22 mouse cellular contexts compared by ENCODE assay signal in the genomic region with DNA sequence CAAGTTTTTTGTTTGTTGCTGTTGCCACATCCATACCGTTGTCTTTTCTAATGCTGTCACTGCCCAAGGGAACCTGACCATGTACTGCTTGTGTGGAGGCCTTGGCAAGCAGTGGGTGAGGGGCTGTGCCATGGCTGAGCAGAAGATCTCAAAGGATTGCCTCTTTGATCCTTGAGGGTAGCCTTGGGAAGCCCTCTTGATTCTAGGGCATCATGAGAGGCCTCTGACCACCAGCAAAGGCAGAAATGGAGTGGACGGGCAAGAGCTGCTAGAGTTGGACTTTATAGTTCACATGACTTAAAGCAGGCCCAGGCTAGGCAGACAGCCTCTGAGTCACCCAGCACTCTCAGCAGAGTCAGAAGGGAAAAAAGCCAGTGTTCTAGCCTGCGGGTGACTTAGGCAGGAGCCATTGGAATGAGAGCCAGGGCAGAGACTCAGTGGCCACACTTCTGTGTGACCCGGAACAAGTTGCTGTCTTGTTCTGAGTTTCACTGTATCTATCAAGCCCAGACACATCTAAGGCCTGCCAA. TPM values are rescaled to one million over a fixed set of nuclear protein-coding genes. Genes with fewer than 3 reads are reported as not detected.
A peak's percentile ranks its signal among the peaks of the same experiment; 100 is the strongest.
DNase-seq lines count a peak whose midpoint lies in the region; ATAC-seq lines count a peak whose summit lies in the region.
"Had no signal": no experiment of that assay in that cellular context is flagged by ENCODE, and none has a peak within 500 bp of the region (broad histone marks: within the 10 kb centered on the region; RNA-seq: fewer than 3 reads in every experiment).

No protein-coding gene starts in this region.

- DNase-seq in adrenal gland, adult (ENCODE audit: inconsistent age in 2 of 2, low spot score in 1 of 2), result peak; percentile 63 to 79
- no peak for DNase-seq in adrenal gland, postnatal 10 days
- DNase-seq in heart, adult 11 months, result peak; percentile 75
- DNase-seq in 3134 (ENCODE audit: extremely low read depth, insufficient read length, low spot score), result peak; percentile 51
- no peak for DNase-seq in embryo, embryonic 11 days
- DNase-seq: cerebellum, adult 11 months; cerebellum, adult 8-10 months; cerebellum, postnatal 14 days; gastrocnemius, postnatal 10 days; heart, postnatal 10 days; heart, postnatal 4 days; kidney, adult 18-20 months had no signal

- peaks cover 53% of the 10 kb centered on the region for H3K36me3 ChIP-seq in heart, embryonic 12.5 days
- H3K36me3 ChIP-seq in macrophage (ENCODE audit: inconsistent target), result no peaks in the 10 kb centered on the region; the same call in 1 of the 2 replicates
- H3K36me3 ChIP-seq: forebrain, embryonic 15.5 days; hindbrain, embryonic 12.5 days had no signal

- WGBS in heart, embryonic 12.5 days, result 86% methylated on average over 4 of the region's 4 CpGs
- WGBS in macrophage (ENCODE audit: missing documents), result 92% methylated on average over 4 of the region's 4 CpGs

- H3K4me3 ChIP-seq in heart, embryonic 12.5 days, result no peak overlapping the region
- no peak overlapping the region for H3K4me3 ChIP-seq in macrophage (ENCODE audit: inconsistent target)
- H3K4me3 ChIP-seq: erythroblast, embryonic 14.5 days; forebrain, embryonic 15.5 days; hindbrain, embryonic 12.5 days had no signal

- ATAC-seq in heart, embryonic 12.5 days (ENCODE audit: insufficient number of reproducible peaks, low FRiP score), result no peak
- ATAC-seq: forebrain, embryonic 15.5 days; hindbrain, embryonic 16.5 days; inflammation-experienced regulatory T-cells, adult 6 months had no signal

- H3K27ac ChIP-seq in heart, embryonic 12.5 days (ENCODE audit: poor library complexity, severe bottlenecking), result no peak overlapping the region
- H3K27ac ChIP-seq in macrophage, result peak overlapping the region; percentile 38
- H3K27ac ChIP-seq: forebrain, embryonic 15.5 days; hindbrain, embryonic 12.5 days had no signal

- no peak overlapping the region for H3K4me2 ChIP-seq in heart, embryonic 12.5 days
- H3K4me2 ChIP-seq: forebrain, embryonic 15.5 days; hindbrain, embryonic 12.5 days had no signal

- no peaks in the 10 kb centered on the region for H3K27me3 ChIP-seq in heart, embryonic 12.5 days (replicated peaks)
- H3K27me3 ChIP-seq: CH12.LX; forebrain, embryonic 15.5 days; hindbrain, embryonic 12.5 days had no signal

- no peaks in the 10 kb centered on the region for H3K79me2 ChIP-seq in macrophage (ENCODE audit: inconsistent target)

- H3K9me3 ChIP-seq in heart, embryonic 12.5 days (replicated peaks), result no peaks in the 10 kb centered on the region
- H3K9me3 ChIP-seq: forebrain, embryonic 15.5 days; hindbrain, embryonic 12.5 days had no signal

- no peak overlapping the region for H3K9ac ChIP-seq in heart, embryonic 12.5 days
- H3K9ac ChIP-seq: forebrain, embryonic 15.5 days; hindbrain, embryonic 12.5 days had no signal

- H3K4me1 ChIP-seq in heart, embryonic 12.5 days (replicated peaks), result no peaks in the 10 kb centered on the region
- H3K4me1 ChIP-seq: forebrain, embryonic 15.5 days; hindbrain, embryonic 12.5 days had no signal

RNA-seq across cellular contexts. Expression of a gene that starts 9.1 kb away (rescaled TPM):
- 10 to 100 TPM; 13.7 to 15.4 TPM for total RNA-seq in adrenal gland, postnatal 10 days (2021)
- 23.8 and 25.6 TPM in 2 replicates for polyA plus RNA-seq in heart, embryonic 12.5 days (2016; fragmentation: Nextera tagmentation; extraction: Ambion mirVana)
- 10 to 100 TPM in 1 of 26 experiments, 1 to 10 TPM in 19, under 1 TPM in 4, not detected in 2; 0.65 to 12.3 (median 2.9) TPM for total RNA-seq in macrophage (2018; cell fraction: chromatin; rRNA removed)
- 10 to 100 TPM in 5 of 26 experiments, 1 to 10 TPM in 21; 2.8 to 11.7 (median 5.1) TPM for total RNA-seq in macrophage (2018; cell fraction: cytosol; rRNA removed)
- total RNA-seq in macrophage (2018; cell fraction: nucleus; rRNA removed), result 10 to 100 TPM in 1 of 26 experiments, 1 to 10 TPM in 22, under 1 TPM in 2, not detected in 1; 0.67 to 11.0 (median 2.9) TPM
- polyA plus RNA-seq in macrophage (2018), result 4.4 to 12.0 TPM (median 6.0 TPM) in 3 replicates
- total RNA-seq: common myeloid progenitor, adult 5-6 weeks had no signal
- polyA plus RNA-seq: erythroblast, embryonic 14.5 days had no signal

RNA-seq across cellular contexts. Expression of a gene that starts 32.1 kb away (rescaled TPM):
- total RNA-seq in adrenal gland, postnatal 10 days (2021), result 10 to 100 TPM; 67.7 to 84.7 TPM
- 50.9 and 57.7 TPM in 2 replicates for polyA plus RNA-seq in heart, embryonic 12.5 days (2016; fragmentation: Nextera tagmentation; extraction: Ambion mirVana)
- 100 to 1,000 TPM; 184 to 397 (median 303) TPM for total RNA-seq in macrophage (2018; cell fraction: chromatin; rRNA removed)
- total RNA-seq in macrophage (2018; cell fraction: cytosol; rRNA removed), result 10 to 100 TPM; 35.7 to 70.9 (median 55.1) TPM
- 100 to 1,000 TPM; 102 to 241 (median 157) TPM for total RNA-seq in macrophage (2018; cell fraction: nucleus; rRNA removed)
- polyA plus RNA-seq in macrophage (2018), result 30.1 to 62.8 TPM (median 39.7 TPM) in 3 replicates

RNA-seq across cellular contexts. Expression of a gene that starts 47.1 kb away (rescaled TPM):
- total RNA-seq in adrenal gland, postnatal 10 days (2021), result 10 to 100 TPM; 18.8 to 22.7 TPM
- polyA plus RNA-seq in heart, embryonic 12.5 days (2016; fragmentation: Nextera tagmentation; extraction: Ambion mirVana), result 1.3 TPM in 2 replicates
- not detected for total RNA-seq in macrophage (2018; cell fraction: chromatin; rRNA removed)
- under 1 TPM in 1 of 26 experiments, not detected in 25; 0.04 TPM for total RNA-seq in macrophage (2018; cell fraction: cytosol; rRNA removed)
- not detected for total RNA-seq in macrophage (2018; cell fraction: nucleus; rRNA removed)
- not detected in 3 replicates for polyA plus RNA-seq in macrophage (2018)
- total RNA-seq: common myeloid progenitor, adult 5-6 weeks; granulocyte monocyte progenitor cell, adult 5-6 weeks had no signal
- polyA plus RNA-seq: erythroblast, embryonic 14.5 days had no signal

Comparison
In these comparisons a context has a peak if more than half of its experiments do, and no peak if none do; other contexts are left out.
1. DNase-seq: peak in adrenal gland, adult (2 of 2), heart, adult 11 months (single experiment) and 3134 (single experiment); none in adrenal gland, postnatal 10 days (single experiment) and embryo, embryonic 11 days (single experiment).